Comparison of ENCODE assay signal across 8 mouse cellular contexts in genomic region chr11:69795983-69796435, GRCm38 (mm10). TPM values are rescaled to one million over a fixed set of nuclear protein-coding genes. Genes with fewer than 3 reads are reported as not detected.
A peak's percentile ranks its signal among the peaks of the same experiment; 100 is the strongest.
DNase-seq lines count a peak whose midpoint lies in the region; ATAC-seq lines count a peak whose summit lies in the region.

No protein-coding gene starts in this region.

- peak overlapping the region; percentile 87 for H3K4me2 ChIP-seq in neural tube, embryonic 11.5 days (ENCODE audit: low read depth)
- peak overlapping the region; percentile 80 for H3K4me2 ChIP-seq in limb, embryonic 12.5 days

- DNase-seq in embryo, embryonic 10.5 days (ENCODE audit: low spot score), result peak; percentile 27
- no peak for DNase-seq in embryo, embryonic 9.5 days (ENCODE audit: extremely low spot score)
- no peak for DNase-seq in neural tube, embryonic 11.5 days (ENCODE audit: low spot score)
- DNase-seq in neural tube, embryonic 10.5 days (ENCODE audit: extremely low spot score, low spot score), result no peak
- peak; percentile 28 for DNase-seq in splenic B cell, adult 2 months (ENCODE audit: low read depth, low spot score)
- no peak for DNase-seq in T-cell, adult 2 months (ENCODE audit: low spot score)

- H3K27me3 ChIP-seq in neural tube, embryonic 11.5 days (ENCODE audit: control insufficient read depth, insufficient read depth, low read length), result peaks cover 15% of the 10 kb centered on the region
- H3K27me3 ChIP-seq in limb, embryonic 12.5 days, result peaks cover 74% of the 10 kb centered on the region
- H3K27me3 ChIP-seq in splenic B cell, adult 2 months (ENCODE audit: control insufficient read depth, insufficient read depth, low read length, poor library complexity, severe bottlenecking), result no peaks in the 10 kb centered on the region

- no peaks in the 10 kb centered on the region for H3K36me3 ChIP-seq in neural tube, embryonic 11.5 days (ENCODE audit: control insufficient read depth, insufficient read depth, low read length)
- no peaks in the 10 kb centered on the region for H3K36me3 ChIP-seq in limb, embryonic 12.5 days
- H3K36me3 ChIP-seq in splenic B cell, adult 2 months (ENCODE audit: control insufficient read depth, insufficient read depth, low read length, poor library complexity, severe bottlenecking), result no peaks in the 10 kb centered on the region

- no peak for ATAC-seq in neural tube, embryonic 11.5 days (ENCODE audit: insufficient read depth, low FRiP score, low TSS enrichment)
- no peak for ATAC-seq in limb, embryonic 12.5 days (ENCODE audit: insufficient number of reproducible peaks, insufficient read depth, low FRiP score, low TSS enrichment, low read depth)
- ATAC-seq in inflammation-experienced regulatory T-cells, adult 6 months, result no peak

- WGBS in neural tube, embryonic 11.5 days, result 3% methylated on average over 13 of the region's 13 CpGs
- 3% methylated on average over 13 of the region's 13 CpGs for WGBS in limb, embryonic 12.5 days

- peaks cover 13% of the 10 kb centered on the region for H3K4me1 ChIP-seq in neural tube, embryonic 11.5 days (ENCODE audit: control insufficient read depth, insufficient read depth, low read length)
- H3K4me1 ChIP-seq in limb, embryonic 12.5 days (replicated peaks), result peaks cover 23% of the 10 kb centered on the region

- no peaks in the 10 kb centered on the region for H3K9me3 ChIP-seq in neural tube, embryonic 11.5 days (ENCODE audit: control insufficient read depth, low read length)
- no peaks in the 10 kb centered on the region for H3K9me3 ChIP-seq in limb, embryonic 12.5 days

- no peak overlapping the region for H3K9ac ChIP-seq in neural tube, embryonic 11.5 days (ENCODE audit: low read length)
- H3K9ac ChIP-seq in limb, embryonic 12.5 days (replicated peaks), result peak overlapping the region; percentile 37; the same call in 1 of the 2 replicates

- H3K4me3 ChIP-seq in neural tube, embryonic 11.5 days (ENCODE audit: low read depth, low read length), result peak overlapping the region; percentile 39
- H3K4me3 ChIP-seq in limb, embryonic 12.5 days (replicated peaks), result peak overlapping the region; percentile 49

- H3K27ac ChIP-seq in neural tube, embryonic 11.5 days (ENCODE audit: low read depth, low read length), result no peak overlapping the region
- no peak overlapping the region for H3K27ac ChIP-seq in limb, embryonic 12.5 days

RNA-seq across cellular contexts. Expression of gene Chrnb1, which starts 0.3 kb away (rescaled TPM):
- 4.2 and 6.2 TPM in 2 replicates for polyA plus RNA-seq in neural tube, embryonic 11.5 days (2014; fragmentation: Nextera tagmentation; extraction: Ambion mirVana)
- 15.4 and 17.1 TPM in 2 replicates for polyA plus RNA-seq in limb, embryonic 12.5 days (2016; fragmentation: Nextera tagmentation; extraction: Ambion mirVana)
- polyA plus RNA-seq in inflammation-experienced regulatory T-cells, adult 6 months (2017; shearing (Covaris generic)), result 1 to 10 TPM; 1.7 to 2.5 (median 1.8) TPM

RNA-seq across cellular contexts. Expression of gene Fgf11, which starts 5.6 kb away (rescaled TPM):
- 2.0 and 3.0 TPM in 2 replicates for polyA plus RNA-seq in neural tube, embryonic 11.5 days (2014; fragmentation: Nextera tagmentation; extraction: Ambion mirVana)
- polyA plus RNA-seq in limb, embryonic 12.5 days (2016; fragmentation: Nextera tagmentation; extraction: Ambion mirVana), result 1.2 and 1.5 TPM in 2 replicates
- polyA plus RNA-seq in inflammation-experienced regulatory T-cells, adult 6 months (2017; shearing (Covaris generic)), result not detected

RNA-seq across cellular contexts. Expression of gene Tmem102, which starts 9.4 kb away (rescaled TPM):
- polyA plus RNA-seq in neural tube, embryonic 11.5 days (2014; fragmentation: Nextera tagmentation; extraction: Ambion mirVana), result 0.69 and 0.88 TPM in 2 replicates
- polyA plus RNA-seq in limb, embryonic 12.5 days (2016; fragmentation: Nextera tagmentation; extraction: Ambion mirVana), result 1.6 and 1.8 TPM in 2 replicates
- polyA plus RNA-seq in inflammation-experienced regulatory T-cells, adult 6 months (2017; shearing (Covaris generic)), result not detected

RNA-seq across cellular contexts. Expression of gene Gm39566, which starts 19.1 kb away (rescaled TPM):
- polyA plus RNA-seq in neural tube, embryonic 11.5 days (2014; fragmentation: Nextera tagmentation; extraction: Ambion mirVana), result not detected in 2 replicates
- not detected in 2 replicates for polyA plus RNA-seq in limb, embryonic 12.5 days (2016; fragmentation: Nextera tagmentation; extraction: Ambion mirVana)
- not detected for polyA plus RNA-seq in inflammation-experienced regulatory T-cells, adult 6 months (2017; shearing (Covaris generic))

RNA-seq across cellular contexts. Expression of gene Spem2, which starts 22.3 kb away (rescaled TPM):
- polyA plus RNA-seq in neural tube, embryonic 11.5 days (2014; fragmentation: Nextera tagmentation; extraction: Ambion mirVana), result not detected in 2 replicates
- polyA plus RNA-seq in limb, embryonic 12.5 days (2016; fragmentation: Nextera tagmentation; extraction: Ambion mirVana), result not detected in 2 replicates
- not detected for polyA plus RNA-seq in inflammation-experienced regulatory T-cells, adult 6 months (2017; shearing (Covaris generic))

Comparison
In these comparisons a context has a peak if more than half of its experiments do, and no peak if none do; other contexts are left out.
1. DNase-seq: peak in embryo, embryonic 10.5 days (single experiment) and splenic B cell, adult 2 months (single experiment); none in embryo, embryonic 9.5 days (single experiment), neural tube, embryonic 11.5 days (single experiment), neural tube, embryonic 10.5 days (single experiment) and T-cell, adult 2 months (single experiment).